Mouse (Mus musculus) kidney, postnatal 0 days (tissue): ENCODE measurements around the gene Trub2. TPM values are rescaled to one million over a fixed set of nuclear protein-coding genes. Genes with fewer than 3 reads are reported as not detected.

ENCODE experiments used
- ATAC-seq: fragments of 200-750 bp; cut with Nextera tagmentation; replicated peaks from 2 replicates; pipeline ENCODE4 v1.8.0; 2017; ENCODE audit warnings: low read depth, moderate number of reproducible peaks, moderate TSS enrichment, moderate library complexity; ENCODE audit not compliant: low FRiP score
- DNase-seq: peaks from one replicate; pipeline ENCODE4 v3.0.0-alpha.2; 2016; ENCODE audit warnings: low spot score
- H3K27ac ChIP-seq: fragments of 300-500 bp; sonication (generic); 2 replicates; pipeline ENCODE4 v1.5.1; 2014; ENCODE audit warnings: mild to moderate bottlenecking
- H3K27me3 ChIP-seq: fragments of 300-500 bp; sonication (generic); 2 replicates; pipeline ENCODE4 v1.6.1; 2014; ENCODE audit warnings: low read length, mixed read lengths; ENCODE audit not compliant: insufficient read depth
- H3K36me3 ChIP-seq: fragments of 300-500 bp; sonication (generic); 2 replicates; pipeline ENCODE4 v1.6.1; 2014; ENCODE audit warnings: low read length, mixed read lengths; ENCODE audit not compliant: insufficient read depth
- H3K4me1 ChIP-seq: fragments of 300-500 bp; sonication (generic); replicated peaks from 2 replicates; pipeline ENCODE4 v1.6.1; 2014; ENCODE audit warnings: antibody characterized with exemption, low read length, mixed read lengths; ENCODE audit not compliant: insufficient read depth
- H3K4me2 ChIP-seq: fragments of 300-500 bp; sonication (generic); 2 replicates; pipeline ENCODE4 v1.6.1; 2014; ENCODE audit warnings: mild to moderate bottlenecking, low read length, moderate library complexity, mixed read lengths
- H3K4me3 ChIP-seq: fragments of 300-500 bp; sonication (generic); replicated peaks from 2 replicates; pipeline ENCODE4 v1.5.1; 2014; ENCODE audit warnings: low read depth, low read length
- H3K9ac ChIP-seq: fragments of 300-500 bp; sonication (generic); 2 replicates; pipeline ENCODE4 v1.6.1; 2014; ENCODE audit warnings: low read depth, low read length
- H3K9me3 ChIP-seq: fragments of 300-500 bp; sonication (generic); replicated peaks from 2 replicates; pipeline ENCODE4 v1.6.1; 2016; ENCODE audit warnings: low read length, inconsistent platforms, mixed read lengths
- CTCF ChIP-seq: IDR thresholded peaks from 2 replicates; pipeline ENCODE4 v1.5.1; 2016; ENCODE audit warnings: antibody characterized with exemption, low read depth, mild to moderate bottlenecking, moderate library complexity
- WGBS: fragments of 180-500 bp; shearing (Covaris S2); extraction: QIAGEN DNeasy Blood & Tissue Kit; methylation state at CpG from one replicate; pipeline ENCODE4 v1.1.7; 2014; 5-methylcytosine and 5-hydroxymethylcytosine counted together
- polyA plus RNA-seq: library from polyadenylated mRNA; unstranded; fragments of >200 nt; fragmentation: Nextera tagmentation; extraction: Ambion mirVana; gene quantifications from 2 replicates; pipeline ENCODE4 v1.2.1, GENCODE M21; 2015

Gene Trub2
- polyA plus RNA-seq: 24.1 and 25.9 TPM in 2 replicates

GRCm38 (mm10) chr2:29787937-29788681, at the start of gene Trub2:
Trub2 (minus strand) TSS chr2:29788502.
- ATAC-seq: peak; percentile 87
- peak within 1 kb of the TSS; percentile 70 for H3K9ac ChIP-seq
- H3K4me2 ChIP-seq: peak within 1 kb of the TSS; percentile 90
- no peak for TF ChIP-seq CTCF
- peaks cover 3% of the 10 kb centered on the region; the same call in 1 of the 2 replicates for H3K4me1 ChIP-seq
- WGBS: under 1% methylated on average over 45 of the region's 45 CpGs
- no peaks in the 10 kb centered on the region for H3K27me3 ChIP-seq
- peak within 1 kb of the TSS; percentile 70 for H3K27ac ChIP-seq
- peak within 1 kb of the TSS; percentile 68 for H3K4me3 ChIP-seq
- DNase-seq: peak; percentile 87
- H3K36me3 ChIP-seq: peaks cover 34% of the 10 kb centered on the region
- no peaks in the 10 kb centered on the region for H3K9me3 ChIP-seq

- no peak for DNase-seq
- 0 out of 2 replicates have a peak, but pooled peaks have one; percentile 17 for ATAC-seq
- WGBS: 63% methylated on average over 2 of the region's 2 CpGs
- Histone ChIP-seq H3K4me3 (no peak overlapping the region), H3K4me2 (no peak overlapping the region), H3K27ac (no peak overlapping the region), H3K36me3 (peaks cover 29% of the 10 kb centered on the region), H3K27me3 (no peaks in the 10 kb centered on the region), H3K9me3 (no peaks in the 10 kb centered on the region), H3K9ac (no peak overlapping the region), H3K4me1 (no peaks in the 10 kb centered on the region)
- no peak for TF ChIP-seq CTCF
Observed at GRCm38 (mm10) chr2:29835391-29835899, 47.1 kb upstream of the Trub2 start.

GRCm38 (mm10) chr2:29833796-29834195, 45.5 kb upstream of the Trub2 start:
- Histone ChIP-seq H3K36me3 (peaks cover 21% of the 10 kb centered on the region), H3K4me3 (no peak overlapping the region)

DNA sequence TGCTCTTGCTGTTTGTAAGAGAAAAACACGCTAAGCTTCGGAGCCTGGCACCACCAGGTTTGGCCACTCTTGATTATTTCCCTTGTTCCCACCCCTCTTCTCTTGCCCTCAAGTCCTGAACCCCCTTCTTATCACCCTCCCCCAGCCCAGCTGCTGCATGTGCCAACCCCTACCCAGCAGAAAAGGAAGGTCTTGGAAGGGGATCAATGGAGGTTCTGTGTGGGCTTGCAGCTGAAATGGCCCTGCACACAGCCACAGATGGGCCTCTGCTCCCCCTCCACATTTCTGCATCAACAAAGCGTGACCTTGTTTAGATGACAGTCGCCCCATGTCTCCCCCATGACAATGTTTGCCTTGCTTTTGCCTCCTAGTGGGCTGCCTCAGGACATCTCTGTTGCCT, 42.8 kb upstream of the Trub2 start:
- peaks cover 13% of the 10 kb centered on the region for H3K36me3 ChIP-seq
- H3K9me3 ChIP-seq: no peaks in the 10 kb centered on the region
- no peak for ATAC-seq
- 88% methylated on average over 4 of the region's 4 CpGs for WGBS
- H3K9ac ChIP-seq: no peak overlapping the region
- H3K27me3 ChIP-seq: no peaks in the 10 kb centered on the region
- H3K27ac ChIP-seq: no peak overlapping the region
- H3K4me2 ChIP-seq: no peak overlapping the region
- DNase-seq: no peak
- H3K4me3 ChIP-seq: no peak overlapping the region
- TF ChIP-seq CTCF: no peak
- H3K4me1 ChIP-seq: peaks cover 8% of the 10 kb centered on the region

More at GRCm38 (mm10) chr2:29833796-29834195, 45.5 kb upstream of the Trub2 start:
- TF ChIP-seq CTCF: no peak
- DNase-seq (no peak), ATAC-seq (no peak)
- H3K9me3 ChIP-seq: no peaks in the 10 kb centered on the region
- H3K27me3 ChIP-seq: no peaks in the 10 kb centered on the region
- no peaks in the 10 kb centered on the region for H3K4me1 ChIP-seq
- 87% methylated on average over 5 of the region's 5 CpGs for WGBS
- H3K27ac ChIP-seq: no peak overlapping the region
- no peak overlapping the region for H3K9ac ChIP-seq
- no peak overlapping the region for H3K4me2 ChIP-seq

GRCm38 (mm10) chr2:29827709-29828024, 39.4 kb upstream of the Trub2 start:
- no peak for DNase-seq
- H3K4me1 ChIP-seq: peaks cover 8% of the 10 kb centered on the region
- no peak for TF ChIP-seq CTCF
- H3K36me3 ChIP-seq: peaks cover 1% of the 10 kb centered on the region
- no peak for ATAC-seq
- H3K4me3 ChIP-seq: peak overlapping the region; percentile 99
- H3K27ac ChIP-seq: peak overlapping the region; percentile 66
- peak overlapping the region; percentile 81 for H3K9ac ChIP-seq
- H3K9me3 ChIP-seq: no peaks in the 10 kb centered on the region
- peak overlapping the region; percentile 86 for H3K4me2 ChIP-seq
- no peaks in the 10 kb centered on the region for H3K27me3 ChIP-seq
- 3% methylated on average over 12 of the region's 12 CpGs for WGBS

DNA sequence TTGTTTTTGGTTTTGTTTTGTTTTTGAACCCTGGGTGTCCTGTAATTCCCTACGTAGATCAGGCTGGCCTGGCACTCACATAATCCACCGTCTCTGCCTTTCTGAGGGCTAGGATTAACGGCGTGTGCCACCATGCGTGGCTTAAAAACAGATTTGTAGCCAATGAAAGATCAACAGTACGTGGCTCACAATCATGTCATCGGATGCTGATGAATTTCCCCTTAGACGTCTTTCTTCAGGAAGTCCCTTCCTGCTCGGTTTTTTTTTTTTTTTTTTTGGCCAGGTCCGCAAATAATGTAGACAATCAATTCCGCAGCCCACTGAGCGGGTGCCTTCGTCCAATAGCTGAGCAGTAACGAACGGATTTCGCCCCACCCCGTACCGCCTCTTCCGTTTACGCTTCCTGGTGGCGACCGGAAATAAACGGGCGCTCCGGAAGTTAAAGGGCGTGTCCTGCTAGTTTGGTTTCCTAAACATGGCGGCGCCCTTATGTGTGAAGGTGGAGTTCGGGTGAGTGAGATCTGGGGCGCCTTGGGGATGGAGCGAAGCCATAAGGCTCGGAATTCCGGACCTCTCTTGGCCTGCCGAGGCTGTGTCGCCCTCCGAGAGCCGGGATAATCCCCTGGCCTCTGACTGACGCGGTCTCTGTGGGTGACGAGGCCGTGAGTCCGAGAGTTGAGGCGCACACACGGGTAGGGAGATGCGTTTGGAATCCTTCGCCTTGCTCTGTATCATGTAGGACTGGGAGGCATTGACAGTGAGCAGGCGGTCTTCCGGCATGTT, 38.8 kb upstream of the Trub2 start:
- ATAC-seq (peak; percentile 95), DNase-seq (peak; percentile 99)
- TF ChIP-seq CTCF: no peak
- peak overlapping the region; percentile 77 for H3K27ac ChIP-seq
- H3K9ac ChIP-seq: peak overlapping the region; percentile 81
- peak overlapping the region; percentile 86 for H3K4me2 ChIP-seq
- H3K36me3 ChIP-seq: no peaks in the 10 kb centered on the region; the same call in 1 of the 2 replicates
- no peaks in the 10 kb centered on the region for H3K9me3 ChIP-seq
- H3K27me3 ChIP-seq: no peaks in the 10 kb centered on the region
- under 1% methylated on average over 48 of the region's 48 CpGs for WGBS
- H3K4me1 ChIP-seq: peaks cover 8% of the 10 kb centered on the region
- H3K4me3 ChIP-seq: peak overlapping the region; percentile 99
